Mouse (Mus musculus): ENCODE measurements around the gene Gpr176.

- no peak for TF ChIP-seq EP300 (IDR thresholded peaks at IDR 0.05; ENCODE audit: insufficient read depth, low read depth, low read length)
- TF ChIP-seq CTCF (IDR thresholded peaks at IDR 0.05; ENCODE audit: low read depth, low read length) = no peak
- TF ChIP-seq POLR2A (IDR thresholded peaks at IDR 0.05; ENCODE audit: insufficient read depth, low read length) = no peak
Measured at GRCm38 (mm10) chr2:118404336-118404735, 31.1 kb upstream of the Gpr176 start.
